ENCODE assay signal across 19 mouse cellular contexts in the genomic region with DNA sequence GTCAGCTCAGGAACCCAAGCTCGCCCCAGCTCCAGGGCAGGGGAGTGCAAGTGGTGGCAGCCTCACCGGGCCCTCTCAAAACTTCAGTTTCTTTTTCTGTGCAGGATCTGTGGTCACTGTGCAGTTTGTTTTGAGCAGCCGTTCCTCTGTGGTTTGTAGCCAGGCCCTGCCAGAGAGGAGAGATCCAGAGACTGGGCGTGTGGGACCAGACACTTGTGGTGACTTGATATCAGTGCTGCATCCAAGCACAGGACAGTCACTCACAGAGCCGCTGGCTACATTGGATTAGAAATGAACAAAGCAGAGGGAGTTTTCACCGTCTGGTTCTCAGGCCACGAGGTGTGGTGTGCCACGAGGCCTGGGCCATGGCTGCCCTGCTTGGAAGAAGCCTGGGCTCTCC. TPM values are rescaled to one million over a fixed set of nuclear protein-coding genes. Genes with fewer than 3 reads are reported as not detected.
DNase-seq lines count a peak whose midpoint lies in the region; ATAC-seq and TF ChIP-seq lines count a peak whose summit lies in the region.
"Had no signal": no experiment of that assay in that cellular context is flagged by ENCODE, and none has a peak within 500 bp of the region (broad histone marks: within the 10 kb centered on the region; RNA-seq: fewer than 3 reads in every experiment).

No protein-coding gene starts in this region.

- TF ChIP-seq EP300 in liver, postnatal 0 days (IDR thresholded peaks at IDR 0.05; ENCODE audit: low read depth): no peak

- no peak for TF ChIP-seq CTCF in liver, postnatal 0 days (IDR thresholded peaks at IDR 0.05; ENCODE audit: low read depth)

- no peak overlapping the region for H3K4me2 ChIP-seq in liver, postnatal 0 days (ENCODE audit: low read depth, low read length)
- H3K4me2 ChIP-seq in midbrain, embryonic 13.5 days (replicated peaks): no peak overlapping the region
- no peak overlapping the region for H3K4me2 ChIP-seq in midbrain, embryonic 15.5 days
- no peak overlapping the region for H3K4me2 ChIP-seq in embryonic facial prominence, embryonic 14.5 days (ENCODE audit: low read depth, low read length)
- H3K4me2 ChIP-seq: embryonic facial prominence, embryonic 12.5 days; heart, embryonic 11.5 days; heart, embryonic 15.5 days had no signal

- H3K9me3 ChIP-seq in liver, postnatal 0 days (ENCODE audit: low read length): no peaks in the 10 kb centered on the region
- H3K9me3 ChIP-seq in midbrain, embryonic 13.5 days: no peaks in the 10 kb centered on the region
- no peaks in the 10 kb centered on the region for H3K9me3 ChIP-seq in midbrain, embryonic 15.5 days
- H3K9me3 ChIP-seq in embryonic facial prominence, embryonic 14.5 days (ENCODE audit: control insufficient read depth, low read length): no peaks in the 10 kb centered on the region
- H3K9me3 ChIP-seq in heart, embryonic 10.5 days: no peaks in the 10 kb centered on the region
- H3K9me3 ChIP-seq: embryonic facial prominence, embryonic 12.5 days; heart, embryonic 15.5 days had no signal

- no peak overlapping the region for H3K9ac ChIP-seq in liver, postnatal 0 days (replicated peaks)
- 0 out of 2 replicates have a peak overlapping the region, but pooled peaks have one; percentile 10 for H3K9ac ChIP-seq in midbrain, embryonic 13.5 days (replicated peaks)
- no peak overlapping the region for H3K9ac ChIP-seq in midbrain, embryonic 15.5 days
- H3K9ac ChIP-seq in embryonic facial prominence, embryonic 14.5 days (ENCODE audit: low read depth, low read length): no peak overlapping the region
- H3K9ac ChIP-seq: embryonic facial prominence, embryonic 12.5 days; heart, embryonic 15.5 days had no signal

- ATAC-seq in liver, postnatal 0 days: peak; percentile 36
- no peak for ATAC-seq in midbrain, embryonic 13.5 days
- no peak for ATAC-seq in midbrain, embryonic 15.5 days (replicated peaks)
- ATAC-seq in embryonic facial prominence, embryonic 14.5 days (ENCODE audit: low read depth): peak; percentile 15; the same call in 1 of the 2 replicates
- ATAC-seq: forebrain, embryonic 14.5 days; hindbrain, postnatal 0 days had no signal

- no peak for DNase-seq in liver, postnatal 0 days
- DNase-seq in liver: no peak
- no peak for DNase-seq in embryonic facial prominence, embryonic 14.5 days (ENCODE audit: low spot score)
- DNase-seq in T-cell, adult 2 months (ENCODE audit: low spot score): no peak
- no peak for DNase-seq in heart, embryonic 10.5 days (ENCODE audit: low spot score)
- DNase-seq: adrenal gland, adult 8-10 months; adrenal gland, postnatal 36 days; cerebellum, adult 2 months; cerebellum, postnatal 10 days; embryo, embryonic 11 days; gastrocnemius, postnatal 10 days; heart, adult 18-20 months had no signal

- H3K4me3 ChIP-seq in liver, postnatal 0 days (ENCODE audit: low read depth, low read length): no peak overlapping the region
- H3K4me3 ChIP-seq in midbrain, embryonic 13.5 days (replicated peaks): no peak overlapping the region
- H3K4me3 ChIP-seq in midbrain, embryonic 15.5 days: no peak overlapping the region
- no peak overlapping the region for H3K4me3 ChIP-seq in embryonic facial prominence, embryonic 14.5 days (ENCODE audit: low read depth, low read length)
- H3K4me3 ChIP-seq in heart, embryonic 10.5 days: no peak overlapping the region
- H3K4me3 ChIP-seq: embryonic facial prominence, embryonic 12.5 days; heart, embryonic 15.5 days had no signal

- H3K27ac ChIP-seq in liver, postnatal 0 days (ENCODE audit: low read depth): no peak overlapping the region
- no peak overlapping the region for H3K27ac ChIP-seq in midbrain, embryonic 13.5 days
- no peak overlapping the region for H3K27ac ChIP-seq in midbrain, embryonic 15.5 days
- no peak overlapping the region for H3K27ac ChIP-seq in embryonic facial prominence, embryonic 14.5 days (replicated peaks; ENCODE audit: low read depth, low read length)
- H3K27ac ChIP-seq in heart, embryonic 10.5 days: no peak overlapping the region
- H3K27ac ChIP-seq: embryonic facial prominence, embryonic 12.5 days; heart, embryonic 15.5 days; hindbrain, postnatal 0 days had no signal

- H3K4me1 ChIP-seq in liver, postnatal 0 days (ENCODE audit: insufficient read depth): no peaks in the 10 kb centered on the region
- H3K4me1 ChIP-seq in midbrain, embryonic 13.5 days (replicated peaks): peaks cover 8% of the 10 kb centered on the region
- no peaks in the 10 kb centered on the region for H3K4me1 ChIP-seq in midbrain, embryonic 15.5 days
- H3K4me1 ChIP-seq in embryonic facial prominence, embryonic 14.5 days (ENCODE audit: control insufficient read depth, insufficient read depth, low read length): no peaks in the 10 kb centered on the region
- 0 out of 2 replicates have a peak, but pooled peaks cover 4% of the 10 kb centered on the region for H3K4me1 ChIP-seq in heart, embryonic 10.5 days
- H3K4me1 ChIP-seq: embryonic facial prominence, embryonic 12.5 days; heart, embryonic 15.5 days had no signal

- H3K36me3 ChIP-seq in liver, postnatal 0 days (replicated peaks; ENCODE audit: insufficient read depth, low read length): peaks cover 18% of the 10 kb centered on the region; the same call in 1 of the 2 replicates
- peaks cover 55% of the 10 kb centered on the region for H3K36me3 ChIP-seq in midbrain, embryonic 13.5 days
- H3K36me3 ChIP-seq in midbrain, embryonic 15.5 days (replicated peaks): peaks cover 18% of the 10 kb centered on the region; the same call in 1 of the 2 replicates
- H3K36me3 ChIP-seq in embryonic facial prominence, embryonic 14.5 days (ENCODE audit: control insufficient read depth, insufficient read depth, low read length): peaks cover 38% of the 10 kb centered on the region
- H3K36me3 ChIP-seq in heart, embryonic 10.5 days: peaks cover 48% of the 10 kb centered on the region

- no peaks in the 10 kb centered on the region for H3K27me3 ChIP-seq in liver, postnatal 0 days (ENCODE audit: insufficient read depth, low read length)
- no peaks in the 10 kb centered on the region for H3K27me3 ChIP-seq in midbrain, embryonic 13.5 days
- H3K27me3 ChIP-seq in midbrain, embryonic 15.5 days (replicated peaks): no peaks in the 10 kb centered on the region
- H3K27me3 ChIP-seq in embryonic facial prominence, embryonic 14.5 days (replicated peaks; ENCODE audit: control insufficient read depth, insufficient read depth, low read length): no peaks in the 10 kb centered on the region
- no peaks in the 10 kb centered on the region for H3K27me3 ChIP-seq in heart, embryonic 10.5 days (ENCODE audit: insufficient read depth, poor library complexity, severe bottlenecking)
- H3K27me3 ChIP-seq: embryonic facial prominence, embryonic 12.5 days; heart, embryonic 15.5 days had no signal

- 44% methylated on average over 8 of the region's 8 CpGs for WGBS in liver, postnatal 0 days (ENCODE audit: insufficient replicate concordance)
- WGBS in midbrain, embryonic 13.5 days: 81% methylated on average over 8 of the region's 8 CpGs
- 82% methylated on average over 8 of the region's 8 CpGs for WGBS in midbrain, embryonic 15.5 days
- 72% methylated on average over 8 of the region's 8 CpGs for WGBS in embryonic facial prominence, embryonic 14.5 days
- 77% methylated on average over 8 of the region's 8 CpGs for WGBS in heart, embryonic 10.5 days

RNA-seq across cellular contexts. Expression of gene Cops3, which starts 32.5 kb away (rescaled TPM):
- 58.0 and 60.5 TPM in 2 replicates for polyA plus RNA-seq in liver, postnatal 0 days (2015; fragmentation: Nextera tagmentation; extraction: Ambion mirVana)
- polyA plus RNA-seq in midbrain, embryonic 13.5 days (2015; fragmentation: Nextera tagmentation; extraction: Ambion mirVana): 218 and 223 TPM in 2 replicates
- 180 and 183 TPM in 2 replicates for polyA plus RNA-seq in midbrain, embryonic 15.5 days (2015; fragmentation: Nextera tagmentation; extraction: Ambion mirVana)
- 180 and 198 TPM in 2 replicates for polyA plus RNA-seq in embryonic facial prominence, embryonic 14.5 days (2014; fragmentation: Nextera tagmentation; extraction: Ambion mirVana)
- 192 and 210 TPM in 2 replicates for polyA plus RNA-seq in heart, embryonic 10.5 days (2016; fragmentation: Nextera tagmentation; extraction: Ambion mirVana)

RNA-seq across cellular contexts. Expression of gene Nt5m, which starts 32.9 kb away (rescaled TPM):
- 16.0 and 16.4 TPM in 2 replicates for polyA plus RNA-seq in liver, postnatal 0 days (2015; fragmentation: Nextera tagmentation; extraction: Ambion mirVana)
- 58.6 and 60.5 TPM in 2 replicates for polyA plus RNA-seq in midbrain, embryonic 13.5 days (2015; fragmentation: Nextera tagmentation; extraction: Ambion mirVana)
- polyA plus RNA-seq in midbrain, embryonic 15.5 days (2015; fragmentation: Nextera tagmentation; extraction: Ambion mirVana): 77.6 and 78.2 TPM in 2 replicates
- polyA plus RNA-seq in embryonic facial prominence, embryonic 14.5 days (2014; fragmentation: Nextera tagmentation; extraction: Ambion mirVana): 34.6 and 37.5 TPM in 2 replicates
- 39.4 and 39.9 TPM in 2 replicates for polyA plus RNA-seq in heart, embryonic 10.5 days (2016; fragmentation: Nextera tagmentation; extraction: Ambion mirVana)

Comparison
In these comparisons a context has a peak if more than half of its experiments do, and no peak if none do; other contexts are left out.
1. ATAC-seq: peak in liver, postnatal 0 days (single experiment) and embryonic facial prominence, embryonic 14.5 days (single experiment); none in midbrain, embryonic 13.5 days (single experiment) and midbrain, embryonic 15.5 days (single experiment).